Mouse (Mus musculus) c-Kit-positive CD71-positive TER-119-negative erythroid progenitor cells, embryonic 14.5 days (primary cell): ENCODE results near the gene Garnl3.

Source experiments
- DNase-seq: peaks from one replicate; pipeline ENCODE4 v3.0.0-alpha.2; 2013; ENCODE audit warnings: low read depth

Garnl3 gene

GRCm38 (mm10) chr2:33131500-33132092, at the start of gene Garnl3:
Garnl3 (minus strand) TSS chr2:33131654.
- peak; percentile 46 for DNase-seq

DNA sequence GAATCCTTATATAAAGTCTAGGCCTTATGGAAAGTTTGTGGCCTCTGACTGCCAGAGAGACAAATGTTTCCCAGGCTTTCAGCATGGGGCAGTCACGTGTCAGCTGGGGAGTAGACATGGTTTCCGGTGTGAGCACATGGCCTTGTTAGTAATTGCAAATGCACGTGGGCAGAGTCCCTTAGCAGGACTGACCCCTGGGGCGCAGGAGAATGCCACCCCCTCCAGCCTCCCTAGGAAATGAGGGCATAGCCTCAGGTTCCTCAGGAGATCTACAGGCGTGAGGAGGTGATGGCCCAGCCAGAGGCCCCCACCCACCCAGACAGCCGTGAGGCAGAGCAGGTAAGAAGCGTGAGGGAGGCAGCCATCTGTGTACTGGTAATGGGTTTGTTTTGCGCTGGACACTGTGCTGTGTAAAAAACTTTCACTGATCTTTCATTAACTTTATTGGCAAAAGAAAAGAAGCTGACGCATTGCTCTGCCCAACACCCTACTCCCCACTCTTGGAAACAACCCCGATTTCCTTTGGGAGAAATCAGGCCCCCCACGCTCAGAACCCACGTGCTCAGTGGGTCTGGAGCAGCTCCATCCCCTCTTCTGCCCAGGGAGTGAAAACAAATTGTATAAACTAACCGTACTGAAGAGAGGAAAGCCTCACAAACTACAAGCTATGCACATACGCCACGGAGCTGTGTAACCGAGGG, 48.6 kb upstream of the Garnl3 start:
- no peak for DNase-seq

GRCm38 (mm10) chr2:33179171-33179929, 47.9 kb upstream of the Garnl3 start:
- DNase-seq: no peak

GRCm38 (mm10) chr2:33178243-33178932, 46.9 kb upstream of the Garnl3 start:
- no peak for DNase-seq

DNA sequence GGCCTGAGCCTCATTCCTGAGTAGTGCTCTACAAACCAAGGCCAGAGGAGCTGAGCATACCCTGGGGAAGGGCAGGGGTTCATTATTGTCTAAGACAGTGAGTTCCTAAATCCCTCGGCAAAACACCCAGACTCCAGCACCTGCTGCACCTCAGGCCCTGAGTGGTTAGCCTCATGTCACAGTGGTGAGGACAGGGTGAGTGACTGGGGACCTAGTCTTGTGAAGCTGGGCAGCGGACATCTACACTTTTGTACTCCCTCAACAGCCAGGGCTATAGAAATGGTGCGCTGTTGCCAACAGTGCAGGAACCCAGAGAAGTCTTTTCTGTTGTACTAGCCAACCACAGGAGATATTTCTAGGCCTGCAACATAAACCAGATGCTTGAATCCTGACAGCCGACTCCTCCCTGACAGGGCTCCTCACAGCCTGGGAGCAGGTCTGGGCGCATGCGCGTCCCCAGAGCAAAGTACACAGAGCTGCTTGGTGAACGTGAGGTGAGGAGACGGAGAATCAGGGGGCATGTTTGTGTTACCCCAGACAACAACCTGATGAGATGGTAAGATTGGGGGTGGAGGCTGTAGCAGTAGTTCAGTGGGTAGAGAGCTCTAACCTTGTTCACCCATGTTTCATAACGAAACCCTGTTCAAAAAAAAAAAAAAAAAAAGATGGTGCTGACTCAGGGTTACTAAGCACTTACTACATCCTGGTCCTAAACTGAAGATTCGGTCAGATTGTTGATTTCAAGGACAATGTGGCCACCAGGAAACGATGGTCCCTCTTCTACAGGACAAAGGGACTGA, 46.2 kb upstream of the Garnl3 start:
- no peak for DNase-seq

GRCm38 (mm10) chr2:33176921-33177320, 45.5 kb upstream of the Garnl3 start:
- no peak for DNase-seq

- no peak for DNase-seq
These were observed 45.1 kb upstream of the Garnl3 start for GRCm38 (mm10) chr2:33176516-33176915.

- no peak for DNase-seq
These were observed 42.2 kb upstream of the Garnl3 start for GRCm38 (mm10) chr2:33173686-33174085.

DNA sequence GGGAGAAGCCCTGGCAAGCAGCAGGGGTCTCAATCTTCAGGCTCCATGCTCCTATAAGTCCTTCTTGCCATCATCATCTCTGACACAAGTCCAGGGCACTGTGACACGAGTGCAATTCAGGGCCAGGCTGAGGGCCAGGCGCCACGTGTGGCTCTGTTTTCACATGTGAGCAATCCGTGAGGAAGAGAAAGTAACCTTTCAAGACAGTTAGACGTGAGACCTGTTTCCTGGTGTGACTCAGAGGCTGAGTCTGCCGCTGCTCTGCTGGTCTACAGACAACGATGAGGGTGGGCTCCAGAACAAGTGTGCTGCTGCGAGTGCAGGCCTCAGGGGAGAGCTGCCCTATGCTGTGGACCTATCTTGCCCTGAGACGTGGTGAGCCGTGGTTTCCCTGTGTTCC, 41.7 kb upstream of the Garnl3 start:
- DNase-seq: no peak

DNA sequence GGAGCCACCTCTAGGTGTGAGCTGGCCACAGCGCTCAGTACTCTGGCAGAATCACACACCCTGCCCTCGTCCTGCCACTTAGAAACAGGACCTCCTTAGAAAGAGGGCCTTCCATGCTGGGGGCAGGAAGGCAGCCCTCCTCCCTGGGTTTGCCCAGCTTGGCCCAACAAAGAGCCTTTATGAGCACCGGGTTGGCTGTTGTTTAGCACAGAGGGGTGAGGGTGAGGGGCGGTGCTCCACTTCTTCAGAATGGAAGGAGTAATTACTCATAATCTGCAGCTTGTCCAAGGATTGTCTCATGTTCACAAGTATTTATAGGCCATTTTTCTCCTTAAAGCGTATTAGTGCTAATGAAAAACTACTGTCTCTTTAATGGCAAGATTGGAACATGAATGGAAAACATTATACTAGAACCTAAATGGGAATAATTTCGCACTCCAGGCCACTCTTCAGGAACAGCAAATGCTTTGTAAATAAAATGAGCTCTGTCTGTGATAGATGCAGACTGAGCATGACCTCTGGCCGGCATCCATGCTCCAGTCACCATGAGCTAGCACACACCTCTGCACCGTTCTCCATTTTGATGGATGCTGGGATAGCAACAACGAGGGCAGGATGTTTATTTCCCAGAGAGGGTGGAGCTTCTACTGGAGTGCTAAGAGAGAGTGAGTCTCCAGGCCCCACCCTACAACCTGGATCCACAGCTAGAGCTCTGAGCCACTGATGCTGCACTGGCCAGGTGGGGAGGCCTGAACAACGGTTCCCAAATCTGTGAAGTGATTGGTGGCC, 39.5 kb upstream of the Garnl3 start:
- DNase-seq: no peak

GRCm38 (mm10) chr2:33169445-33169844, 38.0 kb upstream of the Garnl3 start:
- DNase-seq: no peak

- DNase-seq: no peak
These were observed 35.6 kb upstream of the Garnl3 start for GRCm38 (mm10) chr2:33167060-33167459.

DNA sequence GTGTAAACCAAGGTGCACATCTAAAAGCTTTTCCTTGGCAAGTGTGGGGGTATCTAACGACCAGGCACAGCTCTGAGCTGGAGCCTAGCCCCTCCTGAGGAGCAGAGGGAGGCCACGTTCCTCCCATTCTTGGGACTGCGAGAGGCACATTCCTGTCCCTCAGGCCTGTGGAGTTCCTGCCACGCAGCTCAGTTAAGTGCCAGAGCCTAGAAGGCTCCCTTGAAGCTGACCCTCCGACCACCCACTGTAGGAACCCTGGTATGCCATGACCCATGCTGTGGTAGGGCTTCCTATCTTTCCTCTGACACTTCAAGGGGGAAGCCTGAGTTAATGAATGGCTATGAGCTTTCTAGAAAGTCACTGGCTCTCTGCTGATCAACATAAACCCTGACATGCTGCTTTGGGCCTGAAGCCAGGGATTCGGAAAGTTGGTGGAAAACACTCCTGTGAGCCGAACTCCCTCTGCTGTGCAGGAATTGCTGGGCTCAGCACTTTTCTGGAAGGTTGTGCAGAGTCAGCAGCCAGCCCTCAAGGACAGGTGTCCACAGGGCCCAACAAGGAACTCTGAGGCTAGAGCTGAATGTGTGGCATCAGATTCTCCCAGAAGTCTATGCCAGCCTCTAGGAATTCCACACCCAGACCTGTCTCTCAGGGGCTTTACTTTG, 34.4 kb upstream of the Garnl3 start:
- no peak for DNase-seq

DNA sequence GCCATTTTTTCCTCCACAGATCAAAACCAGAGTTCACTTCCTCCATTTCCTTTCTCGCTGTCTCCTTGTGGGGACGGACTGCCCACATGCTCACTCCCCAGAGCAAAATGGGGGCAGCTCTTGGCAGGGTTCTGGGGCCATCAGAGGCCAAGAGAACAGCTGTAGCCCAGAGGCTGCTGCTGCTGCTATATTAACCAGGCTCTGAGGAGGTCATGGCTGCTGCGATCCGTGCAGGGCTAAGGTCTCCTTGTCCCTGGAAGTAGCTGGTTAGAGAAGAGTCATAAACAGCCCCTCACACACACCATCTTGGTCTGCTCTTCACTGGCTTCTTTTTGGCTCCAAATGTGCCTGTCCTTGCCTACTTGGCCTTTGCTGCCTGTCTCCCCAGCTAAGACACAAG, 33.8 kb upstream of the Garnl3 start:
- no peak for DNase-seq

- DNase-seq: no peak
These were observed 33.2 kb upstream of the Garnl3 start for GRCm38 (mm10) chr2:33164646-33165045.

DNA sequence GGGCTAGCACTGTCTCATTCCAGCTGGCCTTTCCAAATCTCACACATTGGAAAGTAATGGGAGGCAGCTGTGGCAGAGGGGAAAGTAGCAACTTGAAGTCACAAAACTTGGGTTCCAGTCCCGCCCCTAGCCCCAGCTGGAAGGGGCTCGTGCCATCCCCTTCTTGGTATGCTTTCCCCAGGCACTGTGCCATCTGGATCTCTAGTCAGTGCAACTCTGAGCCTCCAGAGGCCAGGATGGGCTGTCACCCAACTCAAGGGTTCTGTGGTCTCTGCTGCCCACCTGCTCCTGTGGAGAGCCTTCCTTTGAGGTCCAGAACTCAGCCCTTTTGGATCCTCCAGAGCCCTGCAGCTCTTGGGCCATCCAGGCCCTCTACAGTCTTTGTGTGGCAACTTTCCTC, 30.7 kb upstream of the Garnl3 start:
- DNase-seq: no peak

- no peak for DNase-seq
These were observed 29.0 kb upstream of the Garnl3 start for GRCm38 (mm10) chr2:33160326-33160973.

- no peak for DNase-seq
These were observed 28.1 kb upstream of the Garnl3 start for GRCm38 (mm10) chr2:33159593-33159992.

- no peak for DNase-seq
These were observed 27.4 kb upstream of the Garnl3 start for GRCm38 (mm10) chr2:33158895-33159294.

DNA sequence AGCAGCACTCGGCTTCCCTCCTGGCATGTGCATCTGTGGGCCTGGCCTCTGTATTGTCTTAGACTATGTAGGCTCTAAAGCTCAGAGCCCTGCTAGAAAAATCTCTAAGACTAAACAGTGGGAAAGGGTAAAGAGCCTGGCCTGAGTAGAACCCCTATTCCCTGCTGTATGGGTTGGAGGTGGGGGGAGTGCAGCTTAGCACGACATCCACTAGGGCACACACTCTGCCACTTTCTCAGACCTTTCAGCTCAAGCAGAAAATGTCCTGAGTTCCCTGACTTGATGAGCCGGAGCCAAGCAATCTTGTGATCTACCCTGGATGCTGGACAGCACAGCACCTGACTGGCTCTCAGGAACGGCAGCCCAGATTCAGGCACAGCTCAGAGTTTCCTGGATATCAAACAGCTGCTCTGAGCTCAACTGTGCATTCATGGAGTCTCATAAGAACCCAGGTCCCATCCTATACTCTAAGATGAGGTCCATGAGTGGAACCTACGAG, 24.9 kb upstream of the Garnl3 start:
- no peak for DNase-seq
